Mouse (Mus musculus) neural tube, embryonic 15.5 days (tissue): ENCODE data around the gene Them7. TPM values are rescaled to one million over a fixed set of nuclear protein-coding genes. Genes with fewer than 3 reads are reported as not detected.
A peak's percentile ranks its signal among the peaks of the same experiment; 100 is the strongest.

Experiments
- ATAC-seq: fragments of 200-750 bp; cut with Nextera tagmentation; 2 replicates; pipeline ENCODE4 v1.8.0; 2017; ENCODE audit warnings: mild to moderate bottlenecking, moderate TSS enrichment, moderate library complexity; ENCODE audit not compliant: low FRiP score
- H3K27ac ChIP-seq: fragments of 300-500 bp; sonication (generic); replicated peaks from 2 replicates; pipeline ENCODE4 v1.5.1; 2015; ENCODE audit warnings: mild to moderate bottlenecking, inconsistent platforms
- H3K27me3 ChIP-seq: fragments of 300-500 bp; sonication (generic); replicated peaks from 2 replicates; pipeline ENCODE4 v1.6.1; 2015; ENCODE audit warnings: inconsistent platforms
- H3K36me3 ChIP-seq: fragments of 300-500 bp; sonication (generic); 2 replicates; pipeline ENCODE4 v1.6.1; 2015; ENCODE audit warnings: inconsistent platforms
- H3K4me1 ChIP-seq: fragments of 300-500 bp; sonication (generic); 2 replicates; pipeline ENCODE4 v1.6.1; 2015; ENCODE audit warnings: inconsistent platforms
- H3K4me2 ChIP-seq: fragments of 300-500 bp; sonication (generic); 2 replicates; pipeline ENCODE4 v1.6.1; 2015; ENCODE audit warnings: inconsistent platforms, mild to moderate bottlenecking, moderate library complexity
- H3K4me3 ChIP-seq: fragments of 300-500 bp; sonication (generic); replicated peaks from 2 replicates; pipeline ENCODE4 v1.5.1; 2015; ENCODE audit warnings: mild to moderate bottlenecking, inconsistent platforms
- H3K9ac ChIP-seq: fragments of 300-500 bp; sonication (generic); replicated peaks from 2 replicates; pipeline ENCODE4 v1.6.1; 2015; ENCODE audit warnings: mild to moderate bottlenecking, inconsistent platforms
- H3K9me3 ChIP-seq: fragments of 300-500 bp; sonication (generic); replicated peaks from 2 replicates; pipeline ENCODE4 v1.6.1; 2016; ENCODE audit warnings: inconsistent platforms
- WGBS: fragments of 180-500 bp; shearing (Covaris S2); methylation state at CpG from one replicate; pipeline ENCODE4 v1.1.7; 2015; ENCODE audit warnings: mixed read lengths; 5-methylcytosine and 5-hydroxymethylcytosine counted together
- polyA plus RNA-seq: library from polyadenylated mRNA; unstranded; fragments of >200 nt; fragmentation: Nextera tagmentation; extraction: Ambion mirVana; gene quantifications from 2 replicates; pipeline ENCODE4 v1.2.1, GENCODE M21; 2015

Them7 gene
- polyA plus RNA-seq, 1 experiment from 2014 or later, result 0.14 TPM

- WGBS, result 63% methylated on average over 7 of the region's 7 CpGs
Measured at GRCm38 (mm10) chr2:105237424-105237823, 13.3 kb downstream of the Them7 start.

GRCm38 (mm10) chr2:105237841-105238240 lies 13.7 kb downstream of the Them7 start:
- Histone ChIP-seq H3K4me3 (no peak overlapping the region), H3K27ac (no peak overlapping the region), H3K36me3 (no peaks in the 10 kb centered on the region), H3K4me1 (no peaks in the 10 kb centered on the region), H3K4me2 (no peak overlapping the region), H3K9ac (no peak overlapping the region), H3K9me3 (no peaks in the 10 kb centered on the region), H3K27me3 (no peaks in the 10 kb centered on the region)
- 88% methylated on average over 2 of the region's 2 CpGs for WGBS
- ATAC-seq, result no peak

More at GRCm38 (mm10) chr2:105237424-105237823, 13.3 kb downstream of the Them7 start:
- ATAC-seq, result no peak
- Histone ChIP-seq H3K9me3 (no peaks in the 10 kb centered on the region), H3K27me3 (no peaks in the 10 kb centered on the region), H3K36me3 (no peaks in the 10 kb centered on the region), H3K27ac (no peak overlapping the region), H3K4me2 (no peak overlapping the region), H3K4me1 (no peaks in the 10 kb centered on the region), H3K9ac (no peak overlapping the region), H3K4me3 (no peak overlapping the region)

- no peak overlapping the region for H3K27ac ChIP-seq
- WGBS, result 25% methylated on average over 3 of the region's 3 CpGs
- no peaks in the 10 kb centered on the region for H3K9me3 ChIP-seq
- H3K4me1 ChIP-seq, result no peaks in the 10 kb centered on the region
- H3K36me3 ChIP-seq, result no peaks in the 10 kb centered on the region
- ATAC-seq, result no peak
- no peak overlapping the region for H3K9ac ChIP-seq
- H3K4me2 ChIP-seq, result no peak overlapping the region
- H3K27me3 ChIP-seq, result no peaks in the 10 kb centered on the region
- H3K4me3 ChIP-seq, result no peak overlapping the region
Measured at GRCm38 (mm10) chr2:105238775-105239174, 14.7 kb downstream of the Them7 start.

- Histone ChIP-seq H3K4me2 (no peak overlapping the region), H3K27me3 (no peaks in the 10 kb centered on the region), H3K4me3 (no peak overlapping the region), H3K9ac (no peak overlapping the region), H3K4me1 (no peaks in the 10 kb centered on the region), H3K9me3 (no peaks in the 10 kb centered on the region), H3K36me3 (no peaks in the 10 kb centered on the region), H3K27ac (no peak overlapping the region)
- no peak for ATAC-seq
- WGBS, result 78% methylated on average over 1 of the region's 1 CpGs
Measured at GRCm38 (mm10) chr2:105240631-105241030, 16.5 kb downstream of the Them7 start.

GRCm38 (mm10) chr2:105242940-105243339 lies 18.8 kb downstream of the Them7 start:
- ATAC-seq, result no peak
- Histone ChIP-seq H3K9ac (no peak overlapping the region), H3K4me2 (no peak overlapping the region), H3K27ac (no peak overlapping the region), H3K4me3 (no peak overlapping the region), H3K27me3 (no peaks in the 10 kb centered on the region), H3K4me1 (no peaks in the 10 kb centered on the region), H3K36me3 (no peaks in the 10 kb centered on the region), H3K9me3 (no peaks in the 10 kb centered on the region)
- 59% methylated on average over 7 of the region's 7 CpGs for WGBS

GRCm38 (mm10) chr2:105244733-105245132 lies 20.6 kb downstream of the Them7 start:
- no peak overlapping the region for H3K27ac ChIP-seq
- H3K9ac ChIP-seq, result no peak overlapping the region
- WGBS, result 66% methylated on average over 13 of the region's 13 CpGs
- no peak for ATAC-seq
- H3K4me3 ChIP-seq, result no peak overlapping the region
- no peaks in the 10 kb centered on the region for H3K27me3 ChIP-seq
- no peaks in the 10 kb centered on the region for H3K9me3 ChIP-seq
- H3K4me2 ChIP-seq, result no peak overlapping the region
- no peaks in the 10 kb centered on the region for H3K36me3 ChIP-seq
- no peaks in the 10 kb centered on the region for H3K4me1 ChIP-seq

GRCm38 (mm10) chr2:105251978-105252377 lies 27.9 kb downstream of the Them7 start:
- Histone ChIP-seq H3K4me1 (no peaks in the 10 kb centered on the region), H3K9ac (no peak overlapping the region), H3K4me3 (no peak overlapping the region), H3K36me3 (no peaks in the 10 kb centered on the region), H3K9me3 (no peaks in the 10 kb centered on the region), H3K27me3 (peaks cover 6% of the 10 kb centered on the region; the same call in 1 of the 2 replicates), H3K4me2 (no peak overlapping the region), H3K27ac (no peak overlapping the region)
- ATAC-seq, result no peak
- 64% methylated on average over 3 of the region's 3 CpGs for WGBS

GRCm38 (mm10) chr2:105252824-105253223 lies 28.7 kb downstream of the Them7 start:
- Histone ChIP-seq H3K4me1 (no peaks in the 10 kb centered on the region), H3K36me3 (no peaks in the 10 kb centered on the region), H3K9me3 (no peaks in the 10 kb centered on the region), H3K4me2 (no peak overlapping the region), H3K4me3 (no peak overlapping the region), H3K27me3 (peaks cover 6% of the 10 kb centered on the region; the same call in 1 of the 2 replicates), H3K9ac (no peak overlapping the region), H3K27ac (no peak overlapping the region)
- WGBS, result 65% methylated on average over 7 of the region's 7 CpGs
- peak; percentile 81; the same call in 1 of the 2 replicates for ATAC-seq

- no peak overlapping the region for H3K9ac ChIP-seq
- H3K9me3 ChIP-seq, result no peaks in the 10 kb centered on the region
- no peak overlapping the region for H3K27ac ChIP-seq
- no peaks in the 10 kb centered on the region for H3K4me1 ChIP-seq
- no peak overlapping the region for H3K4me2 ChIP-seq
- peaks cover 9% of the 10 kb centered on the region; the same call in 1 of the 2 replicates for H3K27me3 ChIP-seq
- 67% methylated on average over 4 of the region's 4 CpGs for WGBS
- H3K36me3 ChIP-seq, result no peaks in the 10 kb centered on the region
- no peak for ATAC-seq
- H3K4me3 ChIP-seq, result no peak overlapping the region
Measured at GRCm38 (mm10) chr2:105255457-105255856, 31.3 kb downstream of the Them7 start.

- no peaks in the 10 kb centered on the region for H3K4me1 ChIP-seq
- peaks cover 11% of the 10 kb centered on the region; the same call in 1 of the 2 replicates for H3K27me3 ChIP-seq
- no peaks in the 10 kb centered on the region for H3K9me3 ChIP-seq
- H3K9ac ChIP-seq, result no peak overlapping the region
- no peak overlapping the region for H3K4me2 ChIP-seq
- 78% methylated on average over 2 of the region's 2 CpGs for WGBS
- peak; percentile 38; the same call in 1 of the 2 replicates for ATAC-seq
- no peaks in the 10 kb centered on the region for H3K36me3 ChIP-seq
- H3K27ac ChIP-seq, result no peak overlapping the region
- no peak overlapping the region for H3K4me3 ChIP-seq
Measured at GRCm38 (mm10) chr2:105256427-105257071, 32.4 kb downstream of the Them7 start.

GRCm38 (mm10) chr2:105257376-105257775 lies 33.3 kb downstream of the Them7 start:
- H3K4me3 ChIP-seq, result no peak overlapping the region
- 64% methylated on average over 2 of the region's 2 CpGs for WGBS

GRCm38 (mm10) chr2:105261335-105261734 lies 37.2 kb downstream of the Them7 start:
- 76% methylated on average over 11 of the region's 11 CpGs for WGBS
- no peak for ATAC-seq

More at GRCm38 (mm10) chr2:105257376-105257775, 33.3 kb downstream of the Them7 start:
- no peaks in the 10 kb centered on the region for H3K36me3 ChIP-seq
- ATAC-seq, result no peak
- H3K9ac ChIP-seq, result no peak overlapping the region
- H3K4me1 ChIP-seq, result no peaks in the 10 kb centered on the region
- no peaks in the 10 kb centered on the region for H3K9me3 ChIP-seq
- H3K4me2 ChIP-seq, result no peak overlapping the region
- no peak overlapping the region for H3K27ac ChIP-seq
- peaks cover 12% of the 10 kb centered on the region; the same call in 1 of the 2 replicates for H3K27me3 ChIP-seq

More at GRCm38 (mm10) chr2:105261335-105261734, 37.2 kb downstream of the Them7 start:
- H3K4me1 ChIP-seq, result no peaks in the 10 kb centered on the region
- H3K4me3 ChIP-seq, result no peak overlapping the region
- no peaks in the 10 kb centered on the region for H3K9me3 ChIP-seq
- peaks cover 8% of the 10 kb centered on the region; the same call in 1 of the 2 replicates for H3K27me3 ChIP-seq
- no peak overlapping the region for H3K9ac ChIP-seq
- H3K36me3 ChIP-seq, result no peaks in the 10 kb centered on the region
- H3K4me2 ChIP-seq, result no peak overlapping the region
- no peak overlapping the region for H3K27ac ChIP-seq
